Mouse (Mus musculus) stomach, postnatal 0 days (tissue): Measurements from ENCODE around the gene Tmem174.

ENCODE experiments used
- CTCF ChIP-seq: IDR thresholded peaks from 2 replicates; pipeline ENCODE4 v1.5.1; 2016; ENCODE audit warnings: antibody characterized with exemption, low read depth, mild to moderate bottlenecking, moderate library complexity
- EP300 ChIP-seq: optimal IDR thresholded peaks from 2 replicates; pipeline ENCODE3; 2016; ENCODE audit warnings: antibody characterized with exemption

DNA sequence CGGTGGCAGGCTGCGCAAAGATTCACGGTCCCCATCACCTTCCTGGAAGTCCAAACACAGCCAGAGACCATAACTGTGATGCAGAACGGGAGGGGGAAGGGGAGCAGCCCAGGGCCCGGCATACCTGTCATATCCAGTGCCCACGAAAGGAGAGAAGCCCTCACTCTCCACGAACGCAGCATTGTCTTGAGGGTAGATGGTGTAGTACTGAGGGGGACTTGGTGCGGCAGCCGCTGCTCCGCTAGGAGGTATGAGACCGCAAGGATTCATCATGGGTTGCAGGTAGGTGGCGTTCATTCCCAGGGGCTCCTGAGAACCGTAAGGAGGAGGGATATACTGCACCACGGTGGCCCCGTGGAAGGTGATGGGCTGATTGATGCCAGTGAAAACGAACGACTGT, 639 bp downstream of the Tmem174 start:
- TF ChIP-seq EP300 (no peak), CTCF (no peak)
